Mouse (Mus musculus): ENCODE measurements around the gene Slmap. TPM values are rescaled to one million over a fixed set of nuclear protein-coding genes. Genes with fewer than 3 reads are reported as not detected.
"Not testable (repeated sequence)": the region's sequence is repeated elsewhere in the genome, so short reads cannot be mapped to it uniquely, and the experiment has no call there.

Gene Slmap
- total RNA-seq, 2 experiments from 2014 or later = 114 to 116 TPM

GRCm38 (mm10) chr14:26533821-26534756 is 642 bp downstream of the Slmap start:
- peak; percentile 30 to 44 for DNase-seq (ENCODE audit: low spot score in 2 of 2)

- DNase-seq (ENCODE audit: low spot score in 2 of 2) = no peak
Measured at GRCm38 (mm10) chr14:26533267-26533666, 1.5 kb downstream of the Slmap start.

GRCm38 (mm10) chr14:26532752-26533151 is 2.0 kb downstream of the Slmap start:
- DNase-seq (ENCODE audit: low spot score in 2 of 2) = no peak

- DNase-seq (ENCODE audit: low spot score in 2 of 2) = no peak
Measured at GRCm38 (mm10) chr14:26531410-26532313, 3.1 kb downstream of the Slmap start.

GRCm38 (mm10) chr14:26530350-26530749 is 4.4 kb downstream of the Slmap start:
- DNase-seq (ENCODE audit: low spot score in 2 of 2) = no peak

- no peak for DNase-seq (ENCODE audit: low spot score in 2 of 2)
Measured at GRCm38 (mm10) chr14:26528296-26528695, 6.4 kb downstream of the Slmap start.

- DNase-seq (ENCODE audit: low spot score in 2 of 2) = no peak
Measured at GRCm38 (mm10) chr14:26525955-26526354, 8.8 kb downstream of the Slmap start.

GRCm38 (mm10) chr14:26523082-26523481 is 11.6 kb downstream of the Slmap start:
- peak; percentile 37 to 63 for DNase-seq (ENCODE audit: low spot score in 2 of 2)

- DNase-seq (ENCODE audit: low spot score in 2 of 2) = no peak
Measured at GRCm38 (mm10) chr14:26519831-26520230, 14.9 kb downstream of the Slmap start.

- DNase-seq (ENCODE audit: low spot score in 2 of 2) = no peak
Measured at GRCm38 (mm10) chr14:26517843-26518242, 16.9 kb downstream of the Slmap start.

GRCm38 (mm10) chr14:26516232-26516631 is 18.5 kb downstream of the Slmap start:
- DNase-seq (ENCODE audit: low spot score in 2 of 2) = not testable (repeated sequence)

GRCm38 (mm10) chr14:26515802-26516201 is 18.9 kb downstream of the Slmap start:
- no peak for DNase-seq (ENCODE audit: low spot score in 2 of 2)

- no peak for DNase-seq (ENCODE audit: low spot score in 2 of 2)
Measured at GRCm38 (mm10) chr14:26510545-26510944, 24.2 kb downstream of the Slmap start.

- DNase-seq (ENCODE audit: low spot score in 2 of 2) = no peak
Measured at GRCm38 (mm10) chr14:26508150-26508549, 26.6 kb downstream of the Slmap start.

GRCm38 (mm10) chr14:26507361-26507760 is 27.4 kb downstream of the Slmap start:
- no peak for DNase-seq (ENCODE audit: low spot score in 2 of 2)

GRCm38 (mm10) chr14:26504541-26504940 is 30.2 kb downstream of the Slmap start:
- no peak for DNase-seq (ENCODE audit: low spot score in 2 of 2)

- DNase-seq (ENCODE audit: low spot score in 2 of 2) = no peak
Measured at GRCm38 (mm10) chr14:26500136-26500933, 34.4 kb downstream of the Slmap start.

GRCm38 (mm10) chr14:26495021-26495420 is 39.7 kb downstream of the Slmap start:
- DNase-seq (ENCODE audit: low spot score in 2 of 2) = no peak

GRCm38 (mm10) chr14:26491150-26491549 is 43.6 kb downstream of the Slmap start:
- DNase-seq (ENCODE audit: low spot score in 2 of 2) = peak; percentile 66 to 67

GRCm38 (mm10) chr14:26488329-26489020 is 46.3 kb downstream of the Slmap start:
- no peak for DNase-seq (ENCODE audit: low spot score in 2 of 2)

Measured in left cerebral cortex, adult 18-20 months (tissue).